25 mouse cellular contexts compared by ENCODE assay signal in genomic region chr2:19348454-19348853, GRCm38 (mm10). TPM values are rescaled to one million over a fixed set of nuclear protein-coding genes. Genes with fewer than 3 reads are reported as not detected.
DNase-seq lines count a peak whose midpoint lies in the region; ATAC-seq and TF ChIP-seq lines count a peak whose summit lies in the region.
"Had no signal": no experiment of that assay in that cellular context is flagged by ENCODE, and none has a peak within 500 bp of the region (broad histone marks: within the 10 kb centered on the region; RNA-seq: fewer than 3 reads in every experiment).

No protein-coding gene starts in this region.

- no peak overlapping the region for H3K4me2 ChIP-seq in liver, embryonic 11.5 days
- no peak overlapping the region for H3K4me2 ChIP-seq in liver, postnatal 0 days (ENCODE audit: low read depth, low read length)
- no peak overlapping the region for H3K4me2 ChIP-seq in midbrain, embryonic 11.5 days
- H3K4me2 ChIP-seq in midbrain, embryonic 14.5 days (ENCODE audit: low read length) = no peak overlapping the region
- H3K4me2 ChIP-seq: embryonic facial prominence, embryonic 12.5 days; forebrain, embryonic 12.5 days had no signal

- H3K9ac ChIP-seq in liver, embryonic 11.5 days (ENCODE audit: low read depth, low read length) = no peak overlapping the region
- no peak overlapping the region for H3K9ac ChIP-seq in liver, postnatal 0 days (replicated peaks)
- no peak overlapping the region for H3K9ac ChIP-seq in midbrain, embryonic 11.5 days (ENCODE audit: low read length)
- no peak overlapping the region for H3K9ac ChIP-seq in midbrain, embryonic 14.5 days (replicated peaks; ENCODE audit: low read length)
- H3K9ac ChIP-seq: embryonic facial prominence, embryonic 12.5 days; forebrain, embryonic 12.5 days had no signal

- DNase-seq in liver, embryonic 11.5 days (ENCODE audit: low spot score) = no peak
- DNase-seq in liver, postnatal 0 days = no peak
- DNase-seq in midbrain, embryonic 11.5 days (ENCODE audit: low spot score, missing footprints) = peak; percentile 49
- DNase-seq in midbrain, embryonic 14.5 days = no peak
- no peak for DNase-seq in embryo, embryonic 10.5 days (ENCODE audit: low spot score)
- DNase-seq: adrenal gland, adult 8-10 months; adrenal gland, postnatal 14 days; adrenal gland, postnatal 36 days; B cell, adult 2 months; cerebellum, adult 11-12 months; cerebellum, adult 2 months; cerebellum, adult 9-10 months; cerebellum, postnatal 10 days; cerebellum, postnatal 25 days had no signal

- TF ChIP-seq EP300 in liver, postnatal 0 days (IDR thresholded peaks at IDR 0.05; ENCODE audit: low read depth) = no peak

- no peak for TF ChIP-seq CTCF in liver, postnatal 0 days (IDR thresholded peaks at IDR 0.05; ENCODE audit: low read depth)

- H3K4me3 ChIP-seq in liver, embryonic 11.5 days (ENCODE audit: low read depth, low read length) = no peak overlapping the region
- H3K4me3 ChIP-seq in liver, postnatal 0 days (ENCODE audit: low read depth, low read length) = no peak overlapping the region
- no peak overlapping the region for H3K4me3 ChIP-seq in midbrain, embryonic 11.5 days (ENCODE audit: low read depth, low read length)
- H3K4me3 ChIP-seq in midbrain, embryonic 14.5 days (replicated peaks; ENCODE audit: low read depth, low read length) = no peak overlapping the region
- H3K4me3 ChIP-seq: embryonic facial prominence, embryonic 10.5 days; embryonic facial prominence, embryonic 12.5 days; forebrain, embryonic 12.5 days had no signal

- peak; percentile 53 for ATAC-seq in liver, embryonic 11.5 days (replicated peaks; ENCODE audit: low FRiP score)
- ATAC-seq in liver, postnatal 0 days = no peak
- no peak for ATAC-seq in midbrain, embryonic 11.5 days (ENCODE audit: low FRiP score)
- ATAC-seq in midbrain, embryonic 14.5 days (ENCODE audit: low FRiP score, low TSS enrichment) = no peak
- ATAC-seq in megakaryocyte-erythroid progenitor cell, adult 5-6 weeks (replicated peaks; ENCODE audit: low FRiP score, low TSS enrichment, poor library complexity, severe bottlenecking) = peak; percentile 46; the same call in 1 of the 2 replicates
- ATAC-seq: activated CD4-positive, CD25-positive, alpha-beta regulatory T cell, adult 4 months; CD4-positive, CD25-positive, alpha-beta regulatory T cell, adult 4 months; forebrain, embryonic 14.5 days; forebrain, embryonic 16.5 days; Patski had no signal

- no peaks in the 10 kb centered on the region for H3K27me3 ChIP-seq in liver, embryonic 11.5 days (replicated peaks; ENCODE audit: control insufficient read depth, insufficient read depth, low read length)
- no peaks in the 10 kb centered on the region for H3K27me3 ChIP-seq in liver, postnatal 0 days (ENCODE audit: insufficient read depth, low read length)
- no peaks in the 10 kb centered on the region for H3K27me3 ChIP-seq in midbrain, embryonic 11.5 days (ENCODE audit: control insufficient read depth, insufficient read depth, low read length)
- no peaks in the 10 kb centered on the region for H3K27me3 ChIP-seq in midbrain, embryonic 14.5 days (ENCODE audit: control insufficient read depth, insufficient read depth, low read length)
- H3K27me3 ChIP-seq: CH12.LX; embryonic facial prominence, embryonic 12.5 days had no signal

- no peaks in the 10 kb centered on the region for H3K4me1 ChIP-seq in liver, embryonic 11.5 days (replicated peaks; ENCODE audit: control insufficient read depth, insufficient read depth, low read length)
- no peaks in the 10 kb centered on the region for H3K4me1 ChIP-seq in liver, postnatal 0 days (ENCODE audit: insufficient read depth)
- no peaks in the 10 kb centered on the region for H3K4me1 ChIP-seq in midbrain, embryonic 11.5 days (ENCODE audit: control insufficient read depth, insufficient read depth, low read length)
- 0 out of 2 replicates have a peak, but pooled peaks cover 3% of the 10 kb centered on the region for H3K4me1 ChIP-seq in midbrain, embryonic 14.5 days (ENCODE audit: control insufficient read depth, insufficient read depth, low read length)
- H3K4me1 ChIP-seq: embryonic facial prominence, embryonic 12.5 days had no signal

- H3K9me3 ChIP-seq in liver, embryonic 11.5 days (ENCODE audit: control insufficient read depth, low read length) = no peaks in the 10 kb centered on the region
- H3K9me3 ChIP-seq in liver, postnatal 0 days (ENCODE audit: low read length) = no peaks in the 10 kb centered on the region
- no peaks in the 10 kb centered on the region for H3K9me3 ChIP-seq in midbrain, embryonic 11.5 days (ENCODE audit: control insufficient read depth, low read length)
- no peaks in the 10 kb centered on the region for H3K9me3 ChIP-seq in midbrain, embryonic 14.5 days (ENCODE audit: control insufficient read depth, low read length)
- H3K9me3 ChIP-seq: embryonic facial prominence, embryonic 10.5 days; embryonic facial prominence, embryonic 12.5 days; forebrain, embryonic 12.5 days; G1E had no signal

- no peak overlapping the region for H3K27ac ChIP-seq in liver, embryonic 11.5 days (ENCODE audit: low read depth, low read length)
- H3K27ac ChIP-seq in liver, postnatal 0 days (ENCODE audit: low read depth) = no peak overlapping the region
- H3K27ac ChIP-seq in midbrain, embryonic 11.5 days (ENCODE audit: low read depth, low read length) = no peak overlapping the region
- H3K27ac ChIP-seq in midbrain, embryonic 14.5 days (replicated peaks; ENCODE audit: low read depth, low read length) = no peak overlapping the region
- H3K27ac ChIP-seq: embryonic facial prominence, embryonic 10.5 days; embryonic facial prominence, embryonic 12.5 days; forebrain, embryonic 12.5 days had no signal

- 44% methylated on average over 3 of the region's 3 CpGs for WGBS in liver, embryonic 11.5 days
- 62% methylated on average over 3 of the region's 3 CpGs for WGBS in liver, postnatal 0 days (ENCODE audit: insufficient replicate concordance)
- WGBS in midbrain, embryonic 11.5 days = 83% methylated on average over 3 of the region's 3 CpGs
- WGBS in midbrain, embryonic 14.5 days = 89% methylated on average over 3 of the region's 3 CpGs

- no peaks in the 10 kb centered on the region for H3K36me3 ChIP-seq in liver, embryonic 11.5 days (ENCODE audit: control insufficient read depth, insufficient read depth, low read length)
- no peaks in the 10 kb centered on the region for H3K36me3 ChIP-seq in liver, postnatal 0 days (replicated peaks; ENCODE audit: insufficient read depth, low read length)
- H3K36me3 ChIP-seq in midbrain, embryonic 11.5 days (ENCODE audit: control insufficient read depth, insufficient read depth, low read length) = no peaks in the 10 kb centered on the region
- no peaks in the 10 kb centered on the region for H3K36me3 ChIP-seq in midbrain, embryonic 14.5 days (ENCODE audit: control insufficient read depth, insufficient read depth, low read length)
- H3K36me3 ChIP-seq: embryonic facial prominence, embryonic 10.5 days; embryonic facial prominence, embryonic 12.5 days; forebrain, embryonic 12.5 days; G1E had no signal

RNA-seq across cellular contexts. Expression of gene Msrb2, which starts 22.8 kb away (rescaled TPM):
- polyA plus RNA-seq in liver, embryonic 11.5 days (2014; fragmentation: Nextera tagmentation; extraction: Ambion mirVana) = 17.2 and 20.6 TPM in 2 replicates
- polyA plus RNA-seq in liver, postnatal 0 days (2015; fragmentation: Nextera tagmentation; extraction: Ambion mirVana) = 9.9 and 10.2 TPM in 2 replicates
- polyA plus RNA-seq in midbrain, embryonic 11.5 days (2014; fragmentation: Nextera tagmentation; extraction: Ambion mirVana) = 11.2 and 12.8 TPM in 2 replicates
- 5.8 and 5.9 TPM in 2 replicates for polyA plus RNA-seq in midbrain, embryonic 14.5 days (2014; fragmentation: Nextera tagmentation; extraction: Ambion mirVana)
- 23.4 and 24.3 TPM in 2 replicates for total RNA-seq in megakaryocyte-erythroid progenitor cell, adult 5-6 weeks (2014; fragmentation: Nextera tagmentation)
- 12.1 and 34.6 TPM in 2 replicates for total RNA-seq in megakaryocyte-erythroid progenitor cell, adult 5-6 weeks (2017)
- total RNA-seq: G1E had no signal
- polyA plus RNA-seq: G1E had no signal

Comparison
In these comparisons a context has a peak if more than half of its experiments do, and no peak if none do; other contexts are left out.
1. ATAC-seq: peak in liver, embryonic 11.5 days (single experiment) and megakaryocyte-erythroid progenitor cell, adult 5-6 weeks (single experiment); none in liver, postnatal 0 days (single experiment), midbrain, embryonic 11.5 days (single experiment) and midbrain, embryonic 14.5 days (single experiment).